Mouse (Mus musculus) c-Kit-positive CD71-positive TER-119-negative erythroid progenitor cells, embryonic 14.5 days (primary cell): Measurements from ENCODE around the gene Lrp2.
A peak's percentile ranks its signal among the peaks of the same experiment; 100 is the strongest.

Source experiments
- DNase-seq: peaks from one replicate; pipeline ENCODE4 v3.0.0-alpha.2; 2013; ENCODE audit warnings: low read depth

Gene Lrp2

GRCm38 (mm10) chr2:69585886-69586398, at the start of gene Lrp2:
Gene Lrp2, minus strand, starts transcription at chr2:69586065.
- DNase-seq: no peak

- DNase-seq: peak; percentile 66
Measured at GRCm38 (mm10) chr2:69635064-69635701, 49.3 kb upstream of the Lrp2 start.

- no peak for DNase-seq
Measured at GRCm38 (mm10) chr2:69631449-69631848, 45.6 kb upstream of the Lrp2 start.

- no peak for DNase-seq
Measured at GRCm38 (mm10) chr2:69630792-69631191, 44.9 kb upstream of the Lrp2 start.

- no peak for DNase-seq
Measured at GRCm38 (mm10) chr2:69629914-69630313, 44.0 kb upstream of the Lrp2 start.

- DNase-seq: no peak
Measured at GRCm38 (mm10) chr2:69629215-69629614, 43.4 kb upstream of the Lrp2 start.

- DNase-seq: no peak
Measured at GRCm38 (mm10) chr2:69619286-69619685, 33.4 kb upstream of the Lrp2 start.

- DNase-seq: no peak
Measured at GRCm38 (mm10) chr2:69618336-69618735, 32.5 kb upstream of the Lrp2 start.

GRCm38 (mm10) chr2:69613237-69613636, 27.4 kb upstream of the Lrp2 start:
- peak; percentile 32 for DNase-seq

- no peak for DNase-seq
Measured at GRCm38 (mm10) chr2:69612716-69613115, 26.9 kb upstream of the Lrp2 start.

- no peak for DNase-seq
Measured at GRCm38 (mm10) chr2:69612237-69612636, 26.4 kb upstream of the Lrp2 start.

- DNase-seq: no peak
Measured at GRCm38 (mm10) chr2:69606621-69607020, 20.8 kb upstream of the Lrp2 start.

- DNase-seq: no peak
Measured at GRCm38 (mm10) chr2:69603726-69604393, 18.0 kb upstream of the Lrp2 start.

- no peak for DNase-seq
Measured at GRCm38 (mm10) chr2:69593168-69593567, 7.3 kb upstream of the Lrp2 start.

GRCm38 (mm10) chr2:69592536-69592935, 6.7 kb upstream of the Lrp2 start:
- DNase-seq: no peak

GRCm38 (mm10) chr2:69591966-69592505, 6.2 kb upstream of the Lrp2 start:
- DNase-seq: no peak

GRCm38 (mm10) chr2:69590548-69590947, 4.7 kb upstream of the Lrp2 start:
- DNase-seq: no peak

- DNase-seq: no peak
Measured at GRCm38 (mm10) chr2:69587896-69588295, 2.0 kb upstream of the Lrp2 start.

- DNase-seq: no peak
Measured at GRCm38 (mm10) chr2:69586821-69587728, 1.2 kb upstream of the Lrp2 start.

GRCm38 (mm10) chr2:69585191-69585885, 527 bp downstream of the Lrp2 start:
- DNase-seq: no peak

- DNase-seq: no peak
Measured at GRCm38 (mm10) chr2:69584117-69584933, 1.5 kb downstream of the Lrp2 start.
